11 mouse cellular contexts compared by ENCODE assay signal in genomic region chr9:42072010-42072409, GRCm38 (mm10). TPM values are rescaled to one million over a fixed set of nuclear protein-coding genes. Genes with fewer than 3 reads are reported as not detected.
A peak's percentile ranks its signal among the peaks of the same experiment; 100 is the strongest.
DNase-seq lines count a peak whose midpoint lies in the region; ATAC-seq and TF ChIP-seq lines count a peak whose summit lies in the region.
"Had no signal": no experiment of that assay in that cellular context is flagged by ENCODE, and none has a peak within 500 bp of the region (broad histone marks: within the 10 kb centered on the region; RNA-seq: fewer than 3 reads in every experiment).

No protein-coding gene starts in this region.

- H3K9me3 ChIP-seq in intestine, embryonic 15.5 days, result no peaks in the 10 kb centered on the region
- H3K9me3 ChIP-seq: liver, embryonic 15.5 days had no signal

- no peaks in the 10 kb centered on the region for H3K36me3 ChIP-seq in intestine, embryonic 15.5 days
- H3K36me3 ChIP-seq: liver, embryonic 15.5 days had no signal

- no peak overlapping the region for H3K4me2 ChIP-seq in intestine, embryonic 15.5 days (replicated peaks)
- H3K4me2 ChIP-seq: liver, embryonic 15.5 days had no signal

- H3K9ac ChIP-seq in intestine, embryonic 15.5 days, result no peak overlapping the region
- H3K9ac ChIP-seq: liver, embryonic 15.5 days had no signal

- no peak overlapping the region for H3K4me3 ChIP-seq in gastrocnemius, adult 2 months
- H3K4me3 ChIP-seq in intestine, embryonic 15.5 days (replicated peaks), result no peak overlapping the region
- H3K4me3 ChIP-seq: liver, embryonic 15.5 days had no signal

- no peak for TF ChIP-seq CTCF in gastrocnemius, adult 2 months (IDR thresholded peaks at IDR 0.05)
- no peak for TF ChIP-seq CTCF in Patski (IDR thresholded peaks at IDR 0.05)

- intact Hi-C loops in gastrocnemius, adult 2 months (cut with DNase I), result no loop called here

- peak; percentile 38 for DNase-seq in gastrocnemius, adult 2 months
- DNase-seq in gastrocnemius, adult 18-20 months (ENCODE audit: low spot score), result no peak
- DNase-seq in layer of hippocampus, adult 8-10 months (ENCODE audit: low spot score in 2 of 2), result peak; percentile 48 to 58
- DNase-seq in layer of hippocampus, adult 9-10 months (ENCODE audit: low spot score), result no peak
- DNase-seq in Patski (ENCODE audit: low read depth, low spot score), result no peak
- DNase-seq in cerebellum, postnatal 14 days, result peak; percentile 62 to 63
- DNase-seq in right cerebral cortex, postnatal 25 days, result no peak
- DNase-seq: adrenal gland, adult 2 months had no signal

- no peak overlapping the region for H3K27ac ChIP-seq in gastrocnemius, adult 2 months
- no peak overlapping the region for H3K27ac ChIP-seq in intestine, embryonic 15.5 days
- H3K27ac ChIP-seq: liver, embryonic 15.5 days had no signal

- H3K4me1 ChIP-seq in intestine, embryonic 15.5 days (replicated peaks), result no peaks in the 10 kb centered on the region
- H3K4me1 ChIP-seq: liver, embryonic 15.5 days had no signal

- WGBS in intestine, embryonic 15.5 days, result 64% methylated on average over 4 of the region's 4 CpGs

- CTCF ChIA-PET in Patski (lab: Charles Lee), result no interaction called here

- ATAC-seq in Patski, result peak; percentile 26
- ATAC-seq in intestine, embryonic 15.5 days, result no peak
- ATAC-seq: intestine, postnatal 0 days had no signal

- POLR2A ChIA-PET in Patski (lab: Charles Lee), result no interaction called here

- no peaks in the 10 kb centered on the region for H3K27me3 ChIP-seq in Patski
- H3K27me3 ChIP-seq in intestine, embryonic 15.5 days (replicated peaks), result no peaks in the 10 kb centered on the region
- H3K27me3 ChIP-seq: liver, embryonic 15.5 days had no signal

- in situ Hi-C loops in Patski (cut with MboI; ENCODE audit: low pct_unique_long_range_greater_than_20kb), result no loop called here

RNA-seq across cellular contexts. Expression of gene Sorl1, which starts 52.1 kb away (rescaled TPM):
- 10 to 100 TPM; 38.7 to 43.4 TPM for total RNA-seq in gastrocnemius, adult 2 months (2021)
- total RNA-seq in gastrocnemius, adult 18-20 months (2021), result 10 to 100 TPM; 37.8 to 38.9 TPM
- 100 to 1,000 TPM; 171 to 189 (median 179) TPM for total RNA-seq in layer of hippocampus, adult 8-10 months (2022)
- 56.0 TPM for polyA plus RNA-seq in Patski (2021)
- polyA plus RNA-seq in intestine, embryonic 15.5 days (2015; fragmentation: Nextera tagmentation; extraction: Ambion mirVana), result 9.0 and 10.3 TPM in 2 replicates

Comparison
In these comparisons a context has a peak if more than half of its experiments do, and no peak if none do; other contexts are left out.
1. DNase-seq: peak in gastrocnemius, adult 2 months (single experiment), layer of hippocampus, adult 8-10 months (2 of 2) and cerebellum, postnatal 14 days (2 of 2); none in gastrocnemius, adult 18-20 months (single experiment), layer of hippocampus, adult 9-10 months (single experiment), Patski (single experiment) and right cerebral cortex, postnatal 25 days (single experiment).